Mouse (Mus musculus): Measurements from ENCODE around the gene Nek1. TPM values are rescaled to one million over a fixed set of nuclear protein-coding genes. Genes with fewer than 3 reads are reported as not detected.

Nek1 gene
- polyA plus RNA-seq, 1 experiment: 0.27 TPM

DNA sequence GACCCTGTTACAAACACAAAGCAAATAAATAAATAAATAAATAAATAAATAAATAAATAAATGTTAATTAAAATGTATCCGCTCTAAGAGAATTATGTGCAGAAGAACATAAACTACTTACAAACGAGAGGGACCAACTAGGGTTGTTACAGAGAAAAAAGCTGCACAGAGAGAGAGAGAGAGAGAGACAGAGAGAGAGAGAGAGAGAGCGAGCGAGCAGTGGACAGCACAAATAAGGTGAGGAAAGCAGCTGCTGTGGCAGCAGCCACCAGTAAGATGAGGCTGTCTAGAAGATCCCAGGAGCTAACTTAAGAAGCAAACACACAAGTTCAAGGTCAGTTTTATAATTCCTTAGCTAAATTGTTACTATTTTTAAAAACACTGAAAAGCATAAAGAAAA lies 28.5 kb upstream of the Nek1 start:
- Histone ChIP-seq H3K9me3 (no peaks in the 10 kb centered on the region), H3K4me3 (replicated peaks) (no peak overlapping the region), H3K4me1 (peaks cover 47% of the 10 kb centered on the region), H3K36me3 (replicated peaks; ENCODE audit: low read length) (no peaks in the 10 kb centered on the region), H3K27me3 (replicated peaks) (no peaks in the 10 kb centered on the region)
- no peak for TF ChIP-seq GATA1 (IDR thresholded peaks at IDR 0.05; ENCODE audit: borderline replicate concordance, low read length)
- no peak for TF ChIP-seq FLI1 (IDR thresholded peaks at IDR 0.05; ENCODE audit: low read length)

GRCm38 (mm10) chr8:60965306-60965705 lies 27.7 kb upstream of the Nek1 start:
- no peak overlapping the region for H3K4me3 ChIP-seq (replicated peaks)
- H3K36me3 ChIP-seq (replicated peaks; ENCODE audit: low read length): no peaks in the 10 kb centered on the region
- TF ChIP-seq GATA1 (IDR thresholded peaks at IDR 0.05; ENCODE audit: borderline replicate concordance, low read length) (no peak), FLI1 (IDR thresholded peaks at IDR 0.05; ENCODE audit: low read length) (no peak)
- H3K4me1 ChIP-seq: peaks cover 55% of the 10 kb centered on the region
- no peaks in the 10 kb centered on the region for H3K9me3 ChIP-seq
- no peaks in the 10 kb centered on the region for H3K27me3 ChIP-seq (replicated peaks)

DNA sequence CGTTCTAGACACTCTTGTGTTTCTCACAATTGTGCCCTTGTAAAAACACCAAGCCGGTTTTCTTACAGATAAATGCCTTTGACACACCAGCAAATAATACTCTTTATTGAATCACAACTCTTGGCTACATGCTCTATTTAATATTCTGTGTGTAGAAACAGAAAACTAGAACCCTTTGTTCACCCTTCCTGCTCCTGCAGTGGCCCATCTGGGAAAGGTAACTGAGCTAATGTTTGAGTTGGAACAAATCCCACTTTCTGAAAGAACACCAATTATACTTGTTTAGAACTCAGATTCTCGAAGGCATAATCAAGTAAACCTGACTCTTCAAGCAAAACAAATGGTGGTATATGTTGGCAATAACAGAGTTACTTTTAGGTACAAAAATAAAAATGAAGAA lies 27.3 kb upstream of the Nek1 start:
- Histone ChIP-seq H3K9me3 (no peaks in the 10 kb centered on the region), H3K4me1 (peaks cover 55% of the 10 kb centered on the region), H3K36me3 (replicated peaks; ENCODE audit: low read length) (no peaks in the 10 kb centered on the region), H3K27me3 (replicated peaks) (no peaks in the 10 kb centered on the region), H3K4me3 (replicated peaks) (no peak overlapping the region)
- TF ChIP-seq GATA1 (IDR thresholded peaks at IDR 0.05; ENCODE audit: borderline replicate concordance, low read length) (no peak), FLI1 (IDR thresholded peaks at IDR 0.05; ENCODE audit: low read length) (no peak)

DNA sequence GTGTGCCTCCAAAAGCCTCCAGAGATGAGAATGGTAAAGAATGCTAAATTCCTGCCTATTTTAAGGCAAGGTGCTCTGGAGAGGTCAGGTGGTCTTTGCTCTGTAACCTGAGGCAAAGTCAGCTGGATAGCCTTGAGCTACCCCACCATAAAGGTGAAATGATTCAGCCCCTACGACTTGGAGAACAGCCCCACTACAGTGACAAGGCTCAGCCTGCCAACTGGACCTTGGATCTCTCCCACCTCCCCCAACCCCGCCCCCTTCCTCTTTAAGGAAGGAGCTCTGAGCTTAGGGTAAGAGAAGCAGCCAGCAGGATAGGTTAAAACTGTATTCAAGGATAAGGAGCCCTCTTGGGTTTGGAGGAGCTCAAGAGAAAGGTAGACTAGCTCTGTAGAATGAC lies 23.9 kb upstream of the Nek1 start:
- no peaks in the 10 kb centered on the region for H3K27me3 ChIP-seq (replicated peaks)

GRCm38 (mm10) chr8:60971808-60972207 lies 21.2 kb upstream of the Nek1 start:
- no peak overlapping the region for H3K4me3 ChIP-seq (replicated peaks)
- no peak for TF ChIP-seq GATA1 (IDR thresholded peaks at IDR 0.05; ENCODE audit: borderline replicate concordance, low read length)
- TF ChIP-seq FLI1 (IDR thresholded peaks at IDR 0.05; ENCODE audit: low read length): no peak
- H3K4me1 ChIP-seq: peaks cover 74% of the 10 kb centered on the region
- H3K27me3 ChIP-seq (replicated peaks): no peaks in the 10 kb centered on the region
- H3K9me3 ChIP-seq: no peaks in the 10 kb centered on the region
- H3K36me3 ChIP-seq (replicated peaks; ENCODE audit: low read length): no peaks in the 10 kb centered on the region

More for the DNA sequence above, 23.9 kb upstream of the Nek1 start:
- no peaks in the 10 kb centered on the region for H3K9me3 ChIP-seq
- H3K4me1 ChIP-seq: peaks cover 72% of the 10 kb centered on the region
- no peaks in the 10 kb centered on the region for H3K36me3 ChIP-seq (replicated peaks; ENCODE audit: low read length)
- peak overlapping the region; percentile 14 for H3K4me3 ChIP-seq (replicated peaks)
- TF ChIP-seq FLI1 (IDR thresholded peaks at IDR 0.05; ENCODE audit: low read length): no peak
- no peak for TF ChIP-seq GATA1 (IDR thresholded peaks at IDR 0.05; ENCODE audit: borderline replicate concordance, low read length)

GRCm38 (mm10) chr8:60973448-60973847 lies 19.5 kb upstream of the Nek1 start:
- Histone ChIP-seq H3K27me3 (replicated peaks) (no peaks in the 10 kb centered on the region), H3K4me1 (peaks cover 74% of the 10 kb centered on the region), H3K36me3 (replicated peaks; ENCODE audit: low read length) (no peaks in the 10 kb centered on the region), H3K4me3 (replicated peaks) (no peak overlapping the region), H3K9me3 (no peaks in the 10 kb centered on the region)
- TF ChIP-seq FLI1 (IDR thresholded peaks at IDR 0.05; ENCODE audit: low read length) (no peak), GATA1 (IDR thresholded peaks at IDR 0.05; ENCODE audit: borderline replicate concordance, low read length) (no peak)

DNA sequence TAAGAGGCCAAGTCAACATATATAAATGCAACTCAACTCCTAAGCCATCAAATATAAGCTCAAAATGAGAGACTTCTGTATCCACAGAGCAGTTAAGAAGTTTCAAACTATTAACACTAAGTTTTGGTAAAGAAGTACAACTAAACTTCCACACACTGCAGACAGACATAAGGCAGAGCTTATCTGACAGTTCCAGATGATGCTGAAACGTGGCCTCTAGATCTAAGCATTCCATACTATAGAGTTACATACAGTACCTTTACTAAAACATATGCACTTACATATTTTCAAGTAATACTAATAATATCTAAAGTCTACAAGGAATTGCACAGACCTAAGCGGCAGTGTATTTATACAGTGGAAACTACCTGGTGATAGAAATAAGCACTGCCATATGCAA lies 18.2 kb upstream of the Nek1 start:
- TF ChIP-seq FLI1 (IDR thresholded peaks at IDR 0.05; ENCODE audit: low read length) (no peak), GATA1 (IDR thresholded peaks at IDR 0.05; ENCODE audit: borderline replicate concordance, low read length) (no peak)
- Histone ChIP-seq H3K36me3 (replicated peaks; ENCODE audit: low read length) (no peaks in the 10 kb centered on the region), H3K27me3 (replicated peaks) (no peaks in the 10 kb centered on the region), H3K4me1 (peaks cover 67% of the 10 kb centered on the region), H3K9me3 (no peaks in the 10 kb centered on the region), H3K4me3 (replicated peaks) (no peak overlapping the region)

DNA sequence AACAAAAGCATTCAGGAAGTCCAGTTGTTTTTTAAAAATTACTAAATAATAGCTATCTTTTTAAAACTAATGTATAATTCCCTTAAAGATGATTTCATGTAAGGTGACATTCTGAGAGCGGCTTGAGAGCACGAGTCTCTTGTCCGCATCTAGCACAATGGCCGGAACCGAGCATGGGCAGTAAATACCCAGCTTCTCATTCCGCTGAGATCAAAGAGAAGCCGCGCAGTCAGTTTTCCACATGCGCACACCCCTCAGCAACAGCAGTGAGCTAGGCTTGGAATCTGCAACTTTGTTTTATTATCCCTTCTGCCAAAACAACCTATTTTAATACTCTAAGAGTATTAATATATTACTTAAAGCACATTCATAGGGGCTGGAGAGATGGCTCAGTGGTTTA lies 16.2 kb upstream of the Nek1 start:
- Histone ChIP-seq H3K4me1 (peaks cover 63% of the 10 kb centered on the region), H3K27me3 (replicated peaks) (no peaks in the 10 kb centered on the region), H3K36me3 (replicated peaks; ENCODE audit: low read length) (no peaks in the 10 kb centered on the region), H3K9me3 (no peaks in the 10 kb centered on the region), H3K4me3 (replicated peaks) (no peak overlapping the region)
- TF ChIP-seq GATA1 (IDR thresholded peaks at IDR 0.05; ENCODE audit: borderline replicate concordance, low read length): no peak
- no peak for TF ChIP-seq FLI1 (IDR thresholded peaks at IDR 0.05; ENCODE audit: low read length)

DNA sequence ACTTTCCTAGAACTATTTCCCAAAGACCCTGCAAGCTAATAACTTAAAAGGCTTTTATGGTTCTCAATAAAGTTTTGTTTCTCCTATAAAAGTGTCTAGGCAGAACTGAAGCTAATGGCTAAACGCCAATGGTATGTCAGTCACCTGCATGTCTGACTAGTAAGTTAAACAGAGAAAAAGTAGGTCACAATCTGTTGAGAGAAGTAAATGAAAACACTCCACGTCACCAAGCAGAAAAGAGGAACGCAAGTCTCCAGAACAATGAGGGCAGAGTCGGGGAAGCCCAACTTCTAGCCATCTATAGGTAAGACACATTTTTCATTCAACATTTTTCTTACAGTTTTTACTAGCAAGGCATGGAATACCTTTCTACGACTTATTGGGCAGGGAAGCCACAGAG lies 14.5 kb upstream of the Nek1 start:
- no peaks in the 10 kb centered on the region for H3K36me3 ChIP-seq (replicated peaks; ENCODE audit: low read length)
- peaks cover 48% of the 10 kb centered on the region for H3K4me1 ChIP-seq
- H3K9me3 ChIP-seq: no peaks in the 10 kb centered on the region
- H3K27me3 ChIP-seq (replicated peaks): no peaks in the 10 kb centered on the region
- no peak overlapping the region for H3K4me3 ChIP-seq (replicated peaks)
- TF ChIP-seq FLI1 (IDR thresholded peaks at IDR 0.05; ENCODE audit: low read length) (no peak), GATA1 (IDR thresholded peaks at IDR 0.05; ENCODE audit: borderline replicate concordance, low read length) (no peak)

DNA sequence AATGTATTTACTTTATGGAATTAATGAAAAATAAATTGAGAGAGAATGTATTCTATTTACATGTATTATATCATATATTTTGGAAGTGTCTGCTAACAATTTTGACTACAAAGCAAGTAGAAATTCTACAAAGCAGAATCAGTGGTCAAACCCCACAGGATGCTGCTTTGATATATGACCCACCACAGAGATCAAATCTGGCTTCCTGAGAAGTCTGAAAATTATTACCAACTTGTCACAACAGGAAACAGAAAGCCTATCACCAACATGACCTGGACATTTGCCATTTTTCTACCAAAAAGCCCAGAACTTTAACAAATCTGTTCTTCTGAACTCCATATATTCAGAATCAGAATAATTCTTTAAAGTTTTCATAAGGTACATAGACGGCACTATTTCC lies 11.6 kb upstream of the Nek1 start:
- no peak for TF ChIP-seq FLI1 (IDR thresholded peaks at IDR 0.05; ENCODE audit: low read length)
- TF ChIP-seq GATA1 (IDR thresholded peaks at IDR 0.05; ENCODE audit: borderline replicate concordance, low read length): no peak
- no peaks in the 10 kb centered on the region for H3K27me3 ChIP-seq (replicated peaks)
- no peaks in the 10 kb centered on the region for H3K9me3 ChIP-seq
- H3K4me3 ChIP-seq (replicated peaks): no peak overlapping the region
- peaks cover 36% of the 10 kb centered on the region for H3K4me1 ChIP-seq
- no peaks in the 10 kb centered on the region for H3K36me3 ChIP-seq (replicated peaks; ENCODE audit: low read length)

Data from megakaryocyte, embryonic 14.5 days (primary cell).